Mouse (Mus musculus) central nervous system, embryonic 14 days (tissue): ENCODE data around the gene Gm10318. TPM values are rescaled to one million over a fixed set of nuclear protein-coding genes. Genes with fewer than 3 reads are reported as not detected.

Experiments used
- polyA plus RNA-seq: library from polyadenylated mRNA; depleted of rRNA; stranded (reverse); fragments of >200 nt; gene quantifications from 2 replicates; pipeline ENCODE4 v1.2.3, GENCODE M21; 2012; rRNA removed

Gene Gm10318
- polyA plus RNA-seq: not detected in 2 replicates

DNA sequence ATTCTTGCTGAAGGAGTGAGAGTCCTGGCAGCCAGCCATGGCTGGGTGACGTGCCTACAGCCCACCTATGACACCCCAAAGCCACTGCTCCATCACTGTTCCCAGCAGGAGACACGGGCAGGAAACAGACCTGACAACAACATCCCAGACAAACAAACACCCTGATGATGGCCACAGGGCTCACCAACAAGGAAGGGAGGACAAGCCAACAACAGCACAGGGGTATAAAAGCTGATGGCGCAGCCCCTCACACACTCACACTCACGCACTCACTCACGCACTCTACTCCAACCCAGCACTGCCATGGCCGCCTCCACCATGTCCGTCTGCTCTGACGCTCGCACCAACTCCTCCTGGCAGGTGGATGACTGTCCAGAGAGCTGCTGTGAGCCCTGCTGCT is at the start of gene Gm10318:
Gene Gm10318, plus strand, starts transcription at position 301 of the 400 bp plus-strand sequence.

DNA sequence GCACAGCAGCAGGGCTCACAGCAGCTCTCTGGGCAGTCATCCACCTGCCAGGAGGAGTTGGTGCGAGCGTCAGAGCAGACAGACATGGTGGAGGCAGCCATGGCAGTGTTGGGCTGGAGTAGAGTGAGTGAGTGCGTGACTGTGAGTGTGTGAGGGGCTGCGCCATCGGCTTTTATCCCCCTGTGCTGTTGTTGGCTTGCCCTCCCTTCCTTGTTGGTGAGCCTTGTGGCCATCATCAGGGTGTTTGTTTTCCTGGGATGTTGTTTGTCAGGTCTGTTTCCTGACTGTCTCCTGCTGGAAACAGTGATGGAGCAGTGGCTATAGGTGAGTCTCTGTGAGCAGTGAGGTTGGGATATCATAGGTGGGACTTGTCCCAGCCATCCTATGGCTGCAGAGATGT is 40.9 kb upstream of the Gm10318 start, which contains the start of gene Gm9507:
Gene Gm9507, minus strand, starts transcription at position 101 of the 400 bp plus-strand sequence.

DNA sequence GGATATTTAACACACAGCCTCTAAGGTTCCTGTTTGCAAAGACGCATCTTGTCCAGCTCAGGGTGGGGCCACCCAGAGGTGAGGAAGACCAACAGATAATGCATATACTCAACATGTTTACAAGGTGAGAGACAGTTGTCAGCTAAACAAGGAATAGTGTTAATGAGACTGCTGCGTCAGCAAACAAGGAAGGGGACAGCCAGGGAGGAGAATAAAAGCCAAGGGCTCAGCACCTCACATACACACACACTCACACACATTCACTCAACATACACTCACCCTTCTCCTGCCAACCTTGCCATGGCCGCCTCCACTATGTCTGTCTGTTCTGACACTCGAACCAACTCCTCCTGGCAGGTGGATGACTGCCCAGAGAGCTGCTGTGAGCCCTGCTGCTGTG is 38.3 kb upstream of the Gm10318 start, which contains the start of gene Gm2696:
Gene Gm2696, plus strand, starts transcription at position 301 of the 400 bp plus-strand sequence.

DNA sequence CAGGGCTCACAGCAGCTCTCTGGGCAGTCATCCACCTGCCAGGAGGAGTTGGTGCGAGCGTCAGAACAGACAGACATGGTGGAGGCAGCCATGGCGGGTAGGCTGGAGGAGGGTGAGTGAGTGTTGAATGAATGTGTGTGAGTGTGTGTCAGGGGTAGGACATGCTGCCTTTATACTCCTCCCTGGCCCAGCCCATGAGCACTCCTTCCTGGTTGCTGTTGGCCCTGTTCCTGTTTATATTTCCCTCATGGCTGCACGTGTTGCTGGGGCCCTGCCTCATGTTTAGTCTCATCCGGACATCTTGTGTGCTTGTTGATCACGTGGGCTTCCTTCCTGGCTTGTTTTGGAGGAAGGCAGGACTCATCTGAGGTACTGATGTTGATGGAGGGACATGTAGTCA is 25.7 kb upstream of the Gm10318 start, which contains the start of gene Krtap10-4:
Gene Krtap10-4, minus strand, starts transcription at position 145 of the 400 bp plus-strand sequence.

DNA sequence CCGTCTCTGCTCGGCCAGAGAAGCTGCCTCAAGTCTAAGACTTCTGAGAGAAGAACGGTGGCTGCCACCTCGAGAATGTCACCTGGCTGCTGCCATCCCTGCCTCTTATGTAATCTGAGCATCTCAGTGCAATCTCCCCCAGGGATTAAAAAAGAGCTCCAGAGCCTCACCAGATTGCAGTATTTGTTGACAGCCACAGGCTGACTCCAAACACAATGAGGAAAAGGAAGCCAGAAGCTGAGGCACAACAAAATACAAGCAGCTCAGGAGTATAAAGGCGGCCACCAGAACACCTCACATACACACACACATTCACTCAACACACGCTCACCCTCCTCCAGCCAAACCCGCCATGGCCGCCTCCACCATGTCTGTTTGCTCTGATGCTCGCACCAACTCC is 17.0 kb upstream of the Gm10318 start, which contains the start of gene Krtap10-10:
Gene Krtap10-10, plus strand, starts transcription at position 301 of the 400 bp plus-strand sequence.

DNA sequence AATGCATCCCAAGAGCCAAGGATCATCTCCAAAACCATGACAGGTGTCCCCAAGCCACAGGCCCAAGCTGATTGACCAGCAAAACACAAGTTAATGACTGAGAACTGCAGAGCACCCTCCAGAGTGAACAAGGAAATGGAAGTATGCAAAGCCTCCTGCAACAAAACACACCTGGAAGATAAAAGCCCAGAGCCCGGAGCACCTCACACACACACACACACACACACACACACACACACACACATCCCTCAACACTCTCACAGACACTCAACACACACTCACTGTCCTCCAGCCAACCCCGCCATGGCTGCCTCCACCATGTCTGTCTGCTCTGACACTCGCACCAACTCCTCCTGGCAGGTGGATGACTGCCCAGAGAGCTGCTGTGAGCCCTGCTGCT is 6.2 kb upstream of the Gm10318 start, which contains the start of gene Gm36176:
Gene Gm36176, plus strand, starts transcription at position 301 of the 400 bp plus-strand sequence.

DNA sequence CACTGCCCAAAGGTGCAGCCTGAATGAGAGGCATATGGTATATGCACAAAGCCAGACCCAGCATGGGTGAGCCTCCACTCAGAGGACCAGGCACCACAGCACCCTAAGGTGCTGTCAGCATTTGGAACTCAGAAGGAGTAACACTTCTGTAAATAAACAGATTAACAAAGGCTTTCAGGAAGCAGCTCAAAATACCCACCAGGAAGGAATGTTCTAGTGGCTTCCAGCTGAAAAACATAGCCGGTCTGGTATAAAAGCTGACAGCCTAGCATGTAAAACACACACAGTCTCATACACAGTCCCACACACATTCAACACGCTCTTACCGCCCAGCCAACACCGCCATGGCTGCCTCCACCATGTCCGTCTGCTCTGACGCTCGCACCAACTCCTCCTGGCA is 9.0 kb downstream of the Gm10318 start, which contains the start of gene Gm3285:
Gene Gm3285, plus strand, starts transcription at position 301 of the 400 bp plus-strand sequence.

DNA sequence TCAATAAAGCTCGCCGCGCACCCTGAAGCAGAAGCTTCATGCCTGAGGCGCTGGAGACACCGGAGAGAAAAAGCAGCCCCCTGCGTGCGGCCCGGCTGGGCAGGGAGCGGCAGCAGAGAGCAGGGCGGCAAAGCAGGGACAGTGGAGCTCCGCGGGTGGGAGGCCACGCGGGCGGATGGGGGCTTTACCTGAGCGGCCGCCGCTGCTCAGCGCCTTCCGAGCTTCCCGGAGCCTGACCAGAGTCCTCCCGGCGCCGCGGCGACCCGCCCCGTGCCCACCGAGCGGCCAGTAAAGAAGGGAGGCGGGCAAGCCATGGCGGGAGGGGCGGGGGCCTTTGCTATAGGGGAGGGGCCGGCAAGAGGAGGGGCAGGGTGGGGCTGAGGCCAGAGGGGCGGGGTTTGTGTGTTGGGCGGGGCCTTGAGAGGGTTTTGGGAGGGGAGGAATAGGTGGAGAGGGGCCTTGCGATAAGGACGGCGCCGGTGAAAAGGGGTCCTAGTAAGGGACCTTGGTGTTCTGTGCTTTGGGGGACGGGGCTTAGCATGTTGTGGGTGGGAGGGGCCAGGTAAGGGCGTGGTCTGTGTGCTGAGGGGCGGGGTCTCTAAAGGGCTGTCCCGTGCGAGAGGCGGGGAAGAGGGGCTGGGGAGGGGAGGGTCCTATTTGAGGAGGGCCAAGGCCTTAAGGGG is 49.7 kb downstream of the Gm10318 start, which contains the start of gene Lrrc3:
Gene Lrrc3, minus strand, starts transcription at position 326 of the 683 bp plus-strand sequence.

Other genes starting within 250 kb of the Gm10318 start
- gene Sumo3, start 246.8 kb upstream of the Gm10318 start, polyA plus RNA-seq: 396 and 401 TPM in 2 replicates
- 97.1 and 120 TPM in 2 replicates for gene Gm49325, start 246.7 kb upstream of the Gm10318 start, polyA plus RNA-seq
- gene Ube2g2, start 230.6 kb upstream of the Gm10318 start, polyA plus RNA-seq: 63.3 and 68.8 TPM in 2 replicates
- gene Tspear, start 166.3 kb upstream of the Gm10318 start, polyA plus RNA-seq: 0.48 and 1.0 TPM in 2 replicates
- not detected in 2 replicates for gene Gm19402, start 162.1 kb upstream of the Gm10318 start, polyA plus RNA-seq
- not detected in 2 replicates for gene Gm9508, start 155.6 kb upstream of the Gm10318 start, polyA plus RNA-seq
- gene Gm10272, start 146.2 kb upstream of the Gm10318 start, polyA plus RNA-seq: not detected in 2 replicates
- not detected in 2 replicates for gene Gm10024, start 141.4 kb upstream of the Gm10318 start, polyA plus RNA-seq
- gene Gm10142, start 137.1 kb upstream of the Gm10318 start, polyA plus RNA-seq: not detected in 2 replicates
- gene Krtap12-1, start 132.3 kb upstream of the Gm10318 start, polyA plus RNA-seq: not detected in 2 replicates
- gene Gm10100, start 126.4 kb upstream of the Gm10318 start, polyA plus RNA-seq: not detected in 2 replicates
- gene Gm18596, start 110.2 kb upstream of the Gm10318 start, polyA plus RNA-seq: not detected in 2 replicates
- not detected in 2 replicates for gene Gm9736, start 101.5 kb upstream of the Gm10318 start, polyA plus RNA-seq
- not detected in 2 replicates for gene Gm3233, start 93.2 kb upstream of the Gm10318 start, polyA plus RNA-seq
- not detected in 2 replicates for gene Gm3238, start 81.5 kb upstream of the Gm10318 start, polyA plus RNA-seq
- not detected in 2 replicates for gene Gm7138, start 75.9 kb upstream of the Gm10318 start, polyA plus RNA-seq
- not detected in 2 replicates for gene Gm3250, start 70.3 kb upstream of the Gm10318 start, polyA plus RNA-seq
- gene Gm7137, start 64.7 kb upstream of the Gm10318 start, polyA plus RNA-seq: not detected in 2 replicates
- gene Gm9639, start 57.8 kb upstream of the Gm10318 start, polyA plus RNA-seq: not detected in 2 replicates
- not detected in 2 replicates for gene Gm19668, start 53.7 kb upstream of the Gm10318 start, polyA plus RNA-seq
- gene Gm9507, start 41.0 kb upstream of the Gm10318 start, polyA plus RNA-seq: not detected in 2 replicates
- not detected in 2 replicates for gene Gm2696, start 38.2 kb upstream of the Gm10318 start, polyA plus RNA-seq
- gene Krtap10-4, start 25.8 kb upstream of the Gm10318 start, polyA plus RNA-seq: not detected in 2 replicates
- gene Krtap10-10, start 16.9 kb upstream of the Gm10318 start, polyA plus RNA-seq: not detected in 2 replicates
- gene Gm36176, start 6.1 kb upstream of the Gm10318 start, polyA plus RNA-seq: not detected in 2 replicates
- not detected in 2 replicates for gene Gm3285, start 9.1 kb downstream of the Gm10318 start, polyA plus RNA-seq
- gene Lrrc3, start 49.7 kb downstream of the Gm10318 start, polyA plus RNA-seq: 7.8 and 8.8 TPM in 2 replicates
- 5.5 and 5.7 TPM in 2 replicates for gene Trpm2, start 117.7 kb downstream of the Gm10318 start, polyA plus RNA-seq
- gene 1810043G02Rik, start 125.7 kb downstream of the Gm10318 start, polyA plus RNA-seq: 56.4 and 61.4 TPM in 2 replicates
- gene Pfkl, start 157.2 kb downstream of the Gm10318 start, polyA plus RNA-seq: 127 and 130 TPM in 2 replicates
- gene Dnmt3l, start 189.1 kb downstream of the Gm10318 start, polyA plus RNA-seq: 0.10 TPM in 1 of 2 replicates, not detected in the other
- 0.57 and 0.96 TPM in 2 replicates for gene Aire, start 190.8 kb downstream of the Gm10318 start, polyA plus RNA-seq
- 1.2 and 2.1 TPM in 2 replicates for gene Icosl, start 216.4 kb downstream of the Gm10318 start, polyA plus RNA-seq